Mouse (Mus musculus) heart, adult 18-20 months (tissue): ENCODE data around the gene Cyp2b9. TPM values are rescaled to one million over a fixed set of nuclear protein-coding genes. Genes with fewer than 3 reads are reported as not detected.
"Not testable (repeated sequence)": the region's sequence is repeated elsewhere in the genome, so short reads cannot be mapped to it uniquely, and the experiment has no call there.

Source experiments
- DNase-seq, 2 experiments: peaks; one replicate each; pipeline ENCODE4 v3.0.0; 2021 to 2022; ENCODE audit warnings: mixed read lengths in 1 of 2
- long read RNA-seq, 2 experiments: library from polyadenylated mRNA; stranded (forward); transcript quantifications; one replicate each; pipeline ENCODE4 v2.0.0; 2021
- total RNA-seq, 2 experiments: library from RNA; stranded (reverse); gene quantifications; 2 replicates each; pipeline ENCODE4 v1.2.3; 2021

Gene Cyp2b9
- not detected for total RNA-seq
- long read RNA-seq, experiment 1 = 0 reads
- long read RNA-seq, experiment 2 = 0 reads

GRCm38 (mm10) chr7:26173111-26173510 lies at the start of gene Cyp2b9:
Gene Cyp2b9 (plus strand): TSS chr7:26173411.
- DNase-seq = not testable (repeated sequence)

- not testable (repeated sequence) for DNase-seq
Measured at GRCm38 (mm10) chr7:26139623-26140022, 33.6 kb upstream of the Cyp2b9 start.

GRCm38 (mm10) chr7:26143657-26144056 lies 29.6 kb upstream of the Cyp2b9 start:
- not testable (repeated sequence) for DNase-seq

- DNase-seq = not testable (repeated sequence)
Measured at GRCm38 (mm10) chr7:26168765-26169536, 4.3 kb upstream of the Cyp2b9 start.

- no peak for DNase-seq
Measured at GRCm38 (mm10) chr7:26201083-26201482, 27.9 kb downstream of the Cyp2b9 start.

GRCm38 (mm10) chr7:26260034-26260433 lies 86.8 kb downstream of the Cyp2b9 start, which contains the start of gene Vmn1r184:
Gene Vmn1r184 (plus strand): TSS chr7:26260334.
- DNase-seq = not testable (repeated sequence)

Other genes starting within 250 kb of the Cyp2b9 start
- under 1 TPM in 1 of 2 experiments, not detected in 1; 0.21 TPM for gene Cyp2b13, start 111.9 kb upstream of the Cyp2b9 start, total RNA-seq
- not detected for gene Vmn1r184, start 86.9 kb downstream of the Cyp2b9 start, total RNA-seq
- gene Cyp2a4, start 133.8 kb downstream of the Cyp2b9 start, total RNA-seq = under 1 TPM in 1 of 2 experiments, not detected in 1; 0.18 TPM
- not detected for gene Nlrp9c, start 230.3 kb downstream of the Cyp2b9 start, total RNA-seq